Mouse (Mus musculus) cerebellum, adult 11-12 months (tissue): ENCODE measurements around the gene Vmn2r42.
"Not testable (repeated sequence)": the region's sequence is repeated elsewhere in the genome, so short reads cannot be mapped to it uniquely, and the experiment has no call there.

ENCODE experiments used
- DNase-seq: peaks from one replicate; pipeline ENCODE4 v3.0.0; 2022

Vmn2r42 gene

DNA sequence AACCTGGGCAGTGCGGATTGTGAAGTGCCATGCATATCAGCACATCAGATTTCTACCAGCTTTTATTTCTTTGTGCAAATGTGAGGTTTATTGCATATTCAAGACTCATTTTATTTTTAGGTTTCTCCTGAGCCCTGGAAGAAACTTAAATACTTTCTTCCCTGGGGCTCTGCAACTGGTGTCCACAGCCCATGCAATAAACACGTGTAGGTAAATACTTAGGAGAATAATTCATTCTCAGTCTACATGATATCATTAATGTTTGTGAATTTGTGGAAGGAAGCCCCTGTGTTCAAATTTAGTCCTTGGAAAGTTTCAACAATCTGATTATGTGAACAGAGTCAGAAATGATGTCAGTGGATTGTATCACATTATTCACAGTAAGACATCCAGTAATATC, at the start of gene Vmn2r42:
TSS of gene Vmn2r42 (minus strand) at position 101 of the 400 bp plus-strand sequence.
- DNase-seq, result not testable (repeated sequence)

DNA sequence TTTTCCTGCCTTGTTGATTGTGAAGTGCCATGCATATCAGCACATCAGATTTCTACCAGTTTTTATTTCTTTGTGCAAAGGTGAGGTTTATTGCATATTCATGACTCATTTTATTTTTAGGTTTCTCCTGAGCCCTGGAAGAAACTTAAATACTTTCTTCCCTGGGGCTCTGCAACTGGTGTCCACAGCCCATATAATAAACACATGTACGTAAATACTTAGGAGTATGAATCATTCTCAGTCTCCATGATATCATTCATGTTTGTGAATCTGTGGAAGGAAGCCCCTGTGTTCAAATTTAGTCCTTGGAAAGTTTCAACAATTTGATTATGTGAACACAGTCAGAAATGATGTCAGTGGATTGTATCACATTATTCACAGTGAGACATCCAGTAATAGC, 38.6 kb downstream of the Vmn2r42 start, which contains the start of gene Vmn2r41:
TSS of gene Vmn2r41 (minus strand) at position 101 of the 400 bp plus-strand sequence.
- not testable (repeated sequence) for DNase-seq
